Mouse (Mus musculus) adrenal gland, adult 2 months (tissue): Measurements from ENCODE around the gene Olfr1417. TPM values are rescaled to one million over a fixed set of nuclear protein-coding genes. Genes with fewer than 3 reads are reported as not detected.
"Not testable (repeated sequence)": the region's sequence is repeated elsewhere in the genome, so short reads cannot be mapped to it uniquely, and the experiment has no call there.

Experiments used
- DNase-seq: peaks from one replicate; pipeline ENCODE4 v3.0.0; 2021
- long read RNA-seq: library from polyadenylated mRNA; stranded (forward); transcript quantifications from one replicate; pipeline ENCODE4 v2.0.0, GENCODE M21; 2021
- polyA plus RNA-seq: library from polyadenylated mRNA; depleted of rRNA; stranded (reverse); fragments of >200 nt; gene quantifications from 2 replicates; pipeline ENCODE4 v1.2.3, GENCODE M21; 2012; rRNA removed
- total RNA-seq, 2 experiments: library from RNA; stranded (reverse); gene quantifications; 2 replicates each; pipeline ENCODE4 v1.2.3; 2021

The Olfr1417 gene
- not detected for total RNA-seq
- polyA plus RNA-seq: not detected in 2 replicates
- long read RNA-seq: 0 reads

GRCm38 (mm10) chr19:11839119-11839518, at the start of gene Olfr1417:
Gene Olfr1417 (minus strand): TSS chr19:11839219.
- DNase-seq: no peak

GRCm38 (mm10) chr19:11886265-11886664, 47.2 kb upstream of the Olfr1417 start, which contains the start of gene Olfr1420:
Gene Olfr1420 (plus strand): TSS chr19:11886565.
- no peak for DNase-seq

GRCm38 (mm10) chr19:11878404-11878803, 39.4 kb upstream of the Olfr1417 start:
- DNase-seq: not testable (repeated sequence)

GRCm38 (mm10) chr19:11875006-11875405, 36.0 kb upstream of the Olfr1417 start, which contains the start of gene Olfr1419:
Gene Olfr1419 (minus strand): TSS chr19:11875106.
- no peak for DNase-seq

- DNase-seq: no peak
Measured at GRCm38 (mm10) chr19:11867837-11868236, 28.8 kb upstream of the Olfr1417 start.

- DNase-seq: no peak
Measured at GRCm38 (mm10) chr19:11860966-11861365, 21.9 kb upstream of the Olfr1417 start, which contains the start of gene Olfr1418. Gene Olfr1418 (minus strand): TSS chr19:11861066.

GRCm38 (mm10) chr19:11856506-11856905, 17.5 kb upstream of the Olfr1417 start:
- peak; percentile 75 for DNase-seq

- DNase-seq: no peak
Measured at GRCm38 (mm10) chr19:11854821-11855220, 15.8 kb upstream of the Olfr1417 start.

GRCm38 (mm10) chr19:11852652-11853051, 13.6 kb upstream of the Olfr1417 start:
- DNase-seq: no peak

- DNase-seq: no peak
Measured at GRCm38 (mm10) chr19:11846333-11846732, 7.3 kb upstream of the Olfr1417 start.

GRCm38 (mm10) chr19:11823346-11824065, 15.5 kb downstream of the Olfr1417 start:
- no peak for DNase-seq

GRCm38 (mm10) chr19:11820211-11820610, 18.8 kb downstream of the Olfr1417 start:
- DNase-seq: no peak

GRCm38 (mm10) chr19:11819800-11820199, 19.2 kb downstream of the Olfr1417 start:
- DNase-seq: peak; percentile 83

GRCm38 (mm10) chr19:11819143-11819700, 19.8 kb downstream of the Olfr1417 start, which contains the start of gene Stx3:
Gene Stx3 (minus strand): TSS chr19:11819403.
- DNase-seq: peak; percentile 17

GRCm38 (mm10) chr19:11818199-11819142, 20.5 kb downstream of the Olfr1417 start:
- peak; percentile 85 for DNase-seq

- DNase-seq: no peak
Measured at GRCm38 (mm10) chr19:11817586-11817985, 21.4 kb downstream of the Olfr1417 start.

- DNase-seq: no peak
Measured at GRCm38 (mm10) chr19:11816706-11817105, 22.3 kb downstream of the Olfr1417 start.

- no peak for DNase-seq
Measured at GRCm38 (mm10) chr19:11814742-11815333, 24.2 kb downstream of the Olfr1417 start.

GRCm38 (mm10) chr19:11813649-11814048, 25.4 kb downstream of the Olfr1417 start:
- DNase-seq: peak; percentile 9

- DNase-seq: no peak
Measured at GRCm38 (mm10) chr19:11813136-11813535, 25.9 kb downstream of the Olfr1417 start.

- DNase-seq: peak; percentile 10
Measured at GRCm38 (mm10) chr19:11811688-11812365, 27.2 kb downstream of the Olfr1417 start.
